ENCODE assay signal across 8 mouse cellular contexts in the genomic region with DNA sequence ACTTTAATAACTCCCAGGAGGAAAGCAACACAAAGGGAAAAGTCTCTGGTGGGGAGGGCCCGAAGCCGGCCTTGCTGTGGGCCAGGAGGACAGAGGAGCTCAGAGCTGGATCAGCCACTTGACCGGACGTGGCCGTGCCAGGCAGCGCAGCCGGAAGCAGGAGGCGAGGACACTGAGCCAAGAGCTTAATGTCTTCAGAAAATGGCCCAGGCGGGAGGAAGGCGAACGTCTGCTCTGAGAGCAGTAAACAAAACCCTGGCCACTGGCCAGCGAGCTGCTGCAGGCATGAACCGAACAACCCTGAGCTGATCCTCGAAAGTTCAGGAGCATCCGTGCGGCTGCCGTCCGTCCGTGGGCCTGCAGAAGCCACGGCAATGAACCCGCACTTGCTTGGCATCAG. TPM values are rescaled to one million over a fixed set of nuclear protein-coding genes. Genes with fewer than 3 reads are reported as not detected.
DNase-seq lines count a peak whose midpoint lies in the region; ATAC-seq lines count a peak whose summit lies in the region.

No protein-coding gene starts in this region.

- H3K4me1 ChIP-seq in intestine, embryonic 15.5 days (replicated peaks): peaks cover 41% of the 10 kb centered on the region
- peaks cover 34% of the 10 kb centered on the region for H3K4me1 ChIP-seq in midbrain, embryonic 15.5 days

- no peak overlapping the region for H3K4me3 ChIP-seq in intestine, embryonic 15.5 days (replicated peaks)
- no peak overlapping the region for H3K4me3 ChIP-seq in midbrain, embryonic 15.5 days

- intact Hi-C loops in left cerebral cortex, postnatal 4 days (cut with DNase I): no loop called here

- no peaks in the 10 kb centered on the region for H3K36me3 ChIP-seq in intestine, embryonic 15.5 days
- no peaks in the 10 kb centered on the region for H3K36me3 ChIP-seq in midbrain, embryonic 15.5 days (replicated peaks)

- H3K9ac ChIP-seq in intestine, embryonic 15.5 days: 0 out of 2 replicates have a peak overlapping the region, but pooled peaks have one; percentile 11
- H3K9ac ChIP-seq in midbrain, embryonic 15.5 days: no peak overlapping the region

- no peaks in the 10 kb centered on the region for H3K27me3 ChIP-seq in intestine, embryonic 15.5 days (replicated peaks)
- peaks cover 3% of the 10 kb centered on the region; the same call in 1 of the 2 replicates for H3K27me3 ChIP-seq in midbrain, embryonic 15.5 days (replicated peaks)

- H3K9me3 ChIP-seq in intestine, embryonic 15.5 days: no peaks in the 10 kb centered on the region
- H3K9me3 ChIP-seq in midbrain, embryonic 15.5 days: no peaks in the 10 kb centered on the region

- peak overlapping the region; percentile 22 for H3K4me2 ChIP-seq in intestine, embryonic 15.5 days (replicated peaks)
- H3K4me2 ChIP-seq in midbrain, embryonic 15.5 days: no peak overlapping the region

- WGBS in intestine, embryonic 15.5 days: 28% methylated on average over 21 of the region's 21 CpGs
- 43% methylated on average over 21 of the region's 21 CpGs for WGBS in midbrain, embryonic 15.5 days

- peak; percentile 34 for ATAC-seq in intestine, embryonic 15.5 days
- ATAC-seq in midbrain, embryonic 15.5 days (replicated peaks): peak; percentile 50; the same call in 1 of the 2 replicates

- peak overlapping the region; percentile 89 for H3K27ac ChIP-seq in intestine, embryonic 15.5 days
- H3K27ac ChIP-seq in midbrain, embryonic 15.5 days: peak overlapping the region; percentile 12; the same call in 1 of the 2 replicates

- peak; percentile 63 for DNase-seq in Muller cell, postnatal 12 days (ENCODE audit: inconsistent ontology term)
- DNase-seq in brain, adult 2 months (ENCODE audit: low read depth, low spot score): peak; percentile 93
- peak; percentile 40 to 52 for DNase-seq in frontal cortex, postnatal 10 days (ENCODE audit: low spot score in 2 of 2)
- peak; percentile 96 for DNase-seq in left cerebral cortex, postnatal 4 days
- peak; percentile 60 for DNase-seq in yolk sac, embryonic 10.5 days (ENCODE audit: low spot score)
- DNase-seq in B cell, adult 2 months: no peak

RNA-seq across cellular contexts. Expression of a gene that starts 29.9 kb away (rescaled TPM):
- polyA plus RNA-seq in intestine, embryonic 15.5 days (2015; fragmentation: Nextera tagmentation; extraction: Ambion mirVana): 6.1 and 7.2 TPM in 2 replicates
- 10 to 100 TPM; 35.8 to 37.0 TPM for total RNA-seq in left cerebral cortex, postnatal 4 days (2021)
- polyA plus RNA-seq in midbrain, embryonic 15.5 days (2015; fragmentation: Nextera tagmentation; extraction: Ambion mirVana): 6.8 and 6.9 TPM in 2 replicates

Comparison
In these comparisons a context has a peak if more than half of its experiments do, and no peak if none do; other contexts are left out.
1. DNase-seq: peak in Muller cell, postnatal 12 days (single experiment), brain, adult 2 months (single experiment), frontal cortex, postnatal 10 days (2 of 2), left cerebral cortex, postnatal 4 days (single experiment) and yolk sac, embryonic 10.5 days (single experiment); none in B cell, adult 2 months (0 of 2).